Mouse (Mus musculus) forebrain, embryonic 11.5 days (tissue): ENCODE results near the gene Nhlrc3. TPM values are rescaled to one million over a fixed set of nuclear protein-coding genes. Genes with fewer than 3 reads are reported as not detected.
A peak's percentile ranks its signal among the peaks of the same experiment; 100 is the strongest.

Source experiments
- ATAC-seq: fragments of 200-750 bp; cut with Nextera tagmentation; replicated peaks from 2 replicates; pipeline ENCODE4 v1.8.0; 2017; ENCODE audit warnings: moderate TSS enrichment; ENCODE audit not compliant: low FRiP score
- DNase-seq: peaks from one replicate; pipeline ENCODE4 v3.0.0-alpha.2; 2017; ENCODE audit warnings: low spot score
- H3K27ac ChIP-seq: fragments of 300-500 bp; sonication (generic); 2 replicates; pipeline ENCODE4 v1.5.1; 2014; ENCODE audit warnings: low read depth, low read length
- H3K27me3 ChIP-seq: fragments of 300-500 bp; sonication (generic); 2 replicates; pipeline ENCODE4 v1.6.1; 2014; ENCODE audit warnings: mild to moderate bottlenecking, low read length, mixed read lengths; ENCODE audit not compliant: control insufficient read depth, insufficient read depth
- H3K36me3 ChIP-seq: fragments of 300-500 bp; sonication (generic); 2 replicates; pipeline ENCODE4 v1.6.1; 2014; ENCODE audit warnings: mild to moderate bottlenecking, low read length, moderate library complexity, mixed read lengths; ENCODE audit not compliant: control insufficient read depth, insufficient read depth
- H3K4me1 ChIP-seq: fragments of 300-500 bp; sonication (generic); replicated peaks from 2 replicates; pipeline ENCODE4 v1.6.1; 2014; ENCODE audit warnings: low read length, mixed read lengths; ENCODE audit not compliant: control insufficient read depth, insufficient read depth
- H3K4me2 ChIP-seq: fragments of 300-500 bp; sonication (generic); 2 replicates; pipeline ENCODE4 v1.6.1; 2014; ENCODE audit warnings: low read depth, mild to moderate bottlenecking, low read length, moderate library complexity, mixed read lengths; ENCODE audit not compliant: severe bottlenecking
- H3K4me3 ChIP-seq: fragments of 300-500 bp; sonication (generic); 2 replicates; pipeline ENCODE4 v1.5.1; 2014; ENCODE audit warnings: low read depth, low read length
- H3K9ac ChIP-seq: fragments of 300-500 bp; sonication (generic); 2 replicates; pipeline ENCODE4 v1.6.1; 2014; ENCODE audit warnings: low read length
- H3K9me3 ChIP-seq: fragments of 300-500 bp; sonication (generic); 2 replicates; pipeline ENCODE4 v1.6.1; 2016; ENCODE audit warnings: low read length, mixed read lengths; ENCODE audit not compliant: control insufficient read depth
- WGBS: fragments of 180-500 bp; shearing (Covaris S2); extraction: QIAGEN DNeasy Blood & Tissue Kit; methylation state at CpG from one replicate; pipeline ENCODE4 v1.1.7; 2014; 5-methylcytosine and 5-hydroxymethylcytosine counted together
- polyA plus RNA-seq: library from polyadenylated mRNA; unstranded; fragments of >200 nt; fragmentation: Nextera tagmentation; extraction: Ambion mirVana; gene quantifications from 2 replicates; pipeline ENCODE4 v1.2.1, GENCODE M21; 2014

Nhlrc3 gene
- 9.9 and 10.4 TPM in 2 replicates for polyA plus RNA-seq

GRCm38 (mm10) chr3:53463046-53463764 lies at the start of gene Nhlrc3, which contains the start of gene Proser1:
Gene Nhlrc3 (minus strand): TSS chr3:53463332.
Gene Proser1 (plus strand): TSS chr3:53463666.
- peak within 1 kb of the TSS; percentile 84 for H3K4me3 ChIP-seq
- peaks cover 7% of the 10 kb centered on the region; the same call in 1 of the 2 replicates for H3K4me1 ChIP-seq
- no peaks in the 10 kb centered on the region for H3K27me3 ChIP-seq
- H3K27ac ChIP-seq, result peak within 1 kb of the TSS; percentile 84
- WGBS, result under 1% methylated on average over 47 of the region's 52 CpGs
- DNase-seq (peak; percentile 94), ATAC-seq (peak; percentile 95)
- no peaks in the 10 kb centered on the region for H3K36me3 ChIP-seq
- H3K4me2 ChIP-seq, result peak within 1 kb of the TSS; percentile 56
- no peaks in the 10 kb centered on the region for H3K9me3 ChIP-seq
- peak within 1 kb of the TSS; percentile 96 for H3K9ac ChIP-seq

GRCm38 (mm10) chr3:53502428-53502827 lies 39.3 kb upstream of the Nhlrc3 start:
- Histone ChIP-seq H3K4me1 (no peaks in the 10 kb centered on the region), H3K9ac (no peak overlapping the region), H3K36me3 (no peaks in the 10 kb centered on the region), H3K4me3 (no peak overlapping the region), H3K9me3 (no peaks in the 10 kb centered on the region), H3K27ac (no peak overlapping the region), H3K4me2 (no peak overlapping the region), H3K27me3 (no peaks in the 10 kb centered on the region)
- DNase-seq, result no peak
- 76% methylated on average over 6 of the region's 6 CpGs for WGBS
- no peak for ATAC-seq

- Histone ChIP-seq H3K4me3 (no peak overlapping the region), H3K36me3 (no peaks in the 10 kb centered on the region), H3K4me1 (no peaks in the 10 kb centered on the region), H3K4me2 (no peak overlapping the region), H3K27ac (no peak overlapping the region), H3K27me3 (no peaks in the 10 kb centered on the region), H3K9ac (no peak overlapping the region), H3K9me3 (no peaks in the 10 kb centered on the region)
- ATAC-seq (no peak), DNase-seq (no peak)
- 90% methylated on average over 6 of the region's 6 CpGs for WGBS
Measured at GRCm38 (mm10) chr3:53498351-53498905, 35.3 kb upstream of the Nhlrc3 start.

- 78% methylated on average over 6 of the region's 6 CpGs for WGBS
- no peaks in the 10 kb centered on the region for H3K27me3 ChIP-seq
- no peak for ATAC-seq
- H3K9me3 ChIP-seq, result no peaks in the 10 kb centered on the region
- no peak for DNase-seq
- no peak within 1 kb of the TSS for H3K27ac ChIP-seq
- no peak within 1 kb of the TSS for H3K9ac ChIP-seq
- H3K4me2 ChIP-seq, result no peak within 1 kb of the TSS
- H3K4me1 ChIP-seq, result no peaks in the 10 kb centered on the region
- H3K36me3 ChIP-seq, result no peaks in the 10 kb centered on the region
- no peak within 1 kb of the TSS for H3K4me3 ChIP-seq
Measured at GRCm38 (mm10) chr3:53488353-53488752, 25.2 kb upstream of the Nhlrc3 start, which contains the start of gene Stoml3. Gene Stoml3 (plus strand): TSS chr3:53488653.

- Histone ChIP-seq H3K27me3 (no peaks in the 10 kb centered on the region), H3K9ac (no peak overlapping the region), H3K9me3 (no peaks in the 10 kb centered on the region), H3K4me2 (no peak overlapping the region), H3K4me1 (no peaks in the 10 kb centered on the region), H3K4me3 (no peak overlapping the region), H3K27ac (no peak overlapping the region), H3K36me3 (no peaks in the 10 kb centered on the region; the same call in 1 of the 2 replicates)
- ATAC-seq (no peak), DNase-seq (no peak)
- WGBS, result 78% methylated on average over 9 of the region's 9 CpGs
Measured at GRCm38 (mm10) chr3:53486996-53487576, 24.0 kb upstream of the Nhlrc3 start.

- H3K36me3 ChIP-seq, result peaks cover 3% of the 10 kb centered on the region; the same call in 1 of the 2 replicates
- WGBS, result 87% methylated on average over 10 of the region's 10 CpGs
- H3K4me1 ChIP-seq, result no peaks in the 10 kb centered on the region
- no peak overlapping the region for H3K9ac ChIP-seq
- ATAC-seq (no peak), DNase-seq (no peak)
- no peak overlapping the region for H3K4me2 ChIP-seq
- no peak overlapping the region for H3K4me3 ChIP-seq
- H3K9me3 ChIP-seq, result no peaks in the 10 kb centered on the region
- no peaks in the 10 kb centered on the region for H3K27me3 ChIP-seq
- no peak overlapping the region for H3K27ac ChIP-seq
Measured at GRCm38 (mm10) chr3:53486561-53486960, 23.4 kb upstream of the Nhlrc3 start.

- no peak for DNase-seq
- ATAC-seq, result no peak
- Histone ChIP-seq H3K36me3 (peaks cover 5% of the 10 kb centered on the region; the same call in 1 of the 2 replicates), H3K4me2 (no peak overlapping the region), H3K27ac (no peak overlapping the region), H3K9me3 (no peaks in the 10 kb centered on the region), H3K4me1 (no peaks in the 10 kb centered on the region), H3K27me3 (no peaks in the 10 kb centered on the region), H3K9ac (no peak overlapping the region), H3K4me3 (no peak overlapping the region)
- 91% methylated on average over 8 of the region's 8 CpGs for WGBS
Measured at GRCm38 (mm10) chr3:53483414-53484059, 20.4 kb upstream of the Nhlrc3 start.

GRCm38 (mm10) chr3:53478419-53479046 lies 15.4 kb upstream of the Nhlrc3 start:
- H3K4me3 ChIP-seq, result no peak overlapping the region
- 96% methylated on average over 30 of the region's 30 CpGs for WGBS
- H3K27ac ChIP-seq, result no peak overlapping the region
- no peaks in the 10 kb centered on the region for H3K9me3 ChIP-seq
- peaks cover 14% of the 10 kb centered on the region for H3K36me3 ChIP-seq
- no peak overlapping the region for H3K4me2 ChIP-seq
- DNase-seq (no peak), ATAC-seq (no peak; the same call in 1 of the 2 replicates)
- H3K4me1 ChIP-seq, result no peaks in the 10 kb centered on the region
- no peaks in the 10 kb centered on the region for H3K27me3 ChIP-seq
- H3K9ac ChIP-seq, result no peak overlapping the region
